Mouse (Mus musculus): ENCODE results near the gene Rps6kb1.

The Rps6kb1 gene

GRCm38 (mm10) chr11:86580319-86581113 is 35.9 kb upstream of the Rps6kb1 start:
- DNase-seq: no peak

- no peak for DNase-seq
Observed at GRCm38 (mm10) chr11:86579731-86580318, 35.2 kb upstream of the Rps6kb1 start.

GRCm38 (mm10) chr11:86578809-86579730 is 34.5 kb upstream of the Rps6kb1 start:
- no peak for DNase-seq

- no peak for DNase-seq
Observed at GRCm38 (mm10) chr11:86578106-86578808, 33.7 kb upstream of the Rps6kb1 start.

GRCm38 (mm10) chr11:86577231-86577630 is 32.6 kb upstream of the Rps6kb1 start:
- DNase-seq: no peak

- DNase-seq: no peak
Observed at GRCm38 (mm10) chr11:86575632-86576378, 31.2 kb upstream of the Rps6kb1 start.

- no peak for DNase-seq
Observed at GRCm38 (mm10) chr11:86574408-86574807, 29.8 kb upstream of the Rps6kb1 start.

GRCm38 (mm10) chr11:86573646-86574231 is 29.1 kb upstream of the Rps6kb1 start:
- DNase-seq: no peak

GRCm38 (mm10) chr11:86572623-86573022 is 28.0 kb upstream of the Rps6kb1 start:
- no peak for DNase-seq

- DNase-seq: no peak
Observed at GRCm38 (mm10) chr11:86571871-86572270, 27.3 kb upstream of the Rps6kb1 start.

- DNase-seq: peak; percentile 23 to 25
Observed at GRCm38 (mm10) chr11:86571047-86571855, 26.6 kb upstream of the Rps6kb1 start.

GRCm38 (mm10) chr11:86570261-86570746 is 25.7 kb upstream of the Rps6kb1 start:
- no peak for DNase-seq

GRCm38 (mm10) chr11:86568425-86568824 is 23.8 kb upstream of the Rps6kb1 start:
- no peak for DNase-seq

GRCm38 (mm10) chr11:86558258-86558657 is 13.7 kb upstream of the Rps6kb1 start:
- no peak for DNase-seq

- no peak for DNase-seq
Observed at GRCm38 (mm10) chr11:86553525-86553924, 8.9 kb upstream of the Rps6kb1 start.

- no peak for DNase-seq
Observed at GRCm38 (mm10) chr11:86547412-86547811, 2.8 kb upstream of the Rps6kb1 start.

GRCm38 (mm10) chr11:86545556-86545955 is 951 bp upstream of the Rps6kb1 start:
- no peak for DNase-seq

GRCm38 (mm10) chr11:86543960-86544638 is 506 bp downstream of the Rps6kb1 start:
- DNase-seq: peak in 1 of 2 experiments; percentile 64

GRCm38 (mm10) chr11:86542851-86543250 is 1.8 kb downstream of the Rps6kb1 start:
- DNase-seq: no peak

- no peak for DNase-seq
Observed at GRCm38 (mm10) chr11:86540476-86540845, 4.1 kb downstream of the Rps6kb1 start.
